Mouse (Mus musculus) intestine, embryonic 15.5 days (tissue): ENCODE measurements around the gene Tomm40l. TPM values are rescaled to one million over a fixed set of nuclear protein-coding genes. Genes with fewer than 3 reads are reported as not detected.
A peak's percentile ranks its signal among the peaks of the same experiment; 100 is the strongest.

Experiments
- ATAC-seq: fragments of 200-750 bp; cut with Nextera tagmentation; 2 replicates; pipeline ENCODE4 v1.8.0; 2017; ENCODE audit warnings: moderate TSS enrichment, moderate library complexity
- H3K27ac ChIP-seq: fragments of 300-500 bp; sonication (generic); 2 replicates; pipeline ENCODE4 v1.5.1; 2015; ENCODE audit warnings: mild to moderate bottlenecking, inconsistent platforms
- H3K27me3 ChIP-seq: fragments of 300-500 bp; sonication (generic); replicated peaks from 2 replicates; pipeline ENCODE4 v1.6.1; 2015; ENCODE audit warnings: inconsistent platforms
- H3K36me3 ChIP-seq: fragments of 300-500 bp; sonication (generic); 2 replicates; pipeline ENCODE4 v1.6.1; 2015; ENCODE audit warnings: inconsistent platforms
- H3K4me1 ChIP-seq: fragments of 300-500 bp; sonication (generic); replicated peaks from 2 replicates; pipeline ENCODE4 v1.6.1; 2015; ENCODE audit warnings: inconsistent platforms
- H3K4me2 ChIP-seq: fragments of 300-500 bp; sonication (generic); replicated peaks from 2 replicates; pipeline ENCODE4 v1.6.1; 2015; ENCODE audit warnings: mild to moderate bottlenecking, inconsistent platforms
- H3K4me3 ChIP-seq: fragments of 300-500 bp; sonication (generic); replicated peaks from 2 replicates; pipeline ENCODE4 v1.5.1; 2015; ENCODE audit warnings: inconsistent platforms
- H3K9ac ChIP-seq: fragments of 300-500 bp; sonication (generic); 2 replicates; pipeline ENCODE4 v1.6.1; 2015; ENCODE audit warnings: inconsistent platforms
- H3K9me3 ChIP-seq: fragments of 300-500 bp; sonication (generic); 2 replicates; pipeline ENCODE4 v1.6.1; 2016; ENCODE audit warnings: inconsistent platforms
- WGBS: fragments of 180-500 bp; shearing (Covaris S2); methylation state at CpG from one replicate; pipeline ENCODE4 v1.1.7; 2015; 5-methylcytosine and 5-hydroxymethylcytosine counted together
- polyA plus RNA-seq: library from polyadenylated mRNA; unstranded; fragments of >200 nt; fragmentation: Nextera tagmentation; extraction: Ambion mirVana; gene quantifications from 2 replicates; pipeline ENCODE4 v1.2.1, GENCODE M21; 2015

The Tomm40l gene
- polyA plus RNA-seq, 1 experiment from 2014 or later, result 31.4 TPM

DNA sequence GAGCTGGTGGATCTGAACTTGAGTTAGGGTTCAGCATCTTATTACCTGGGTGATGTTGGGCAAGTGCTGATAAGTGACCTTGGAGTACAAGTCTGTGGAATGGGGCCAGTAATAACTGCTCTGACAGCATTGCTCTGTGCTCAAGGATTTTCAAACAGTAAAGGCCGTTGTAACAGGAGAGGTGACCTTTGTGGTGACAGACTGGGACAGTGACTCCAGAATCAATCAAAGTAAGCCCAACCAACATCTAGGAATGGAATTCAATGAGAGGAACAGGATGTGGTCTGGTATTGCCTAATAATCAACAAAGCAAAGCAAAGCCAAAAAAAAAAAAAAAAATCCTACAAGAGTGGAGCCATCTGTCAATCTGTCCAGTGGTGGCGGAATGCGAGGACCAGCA lies 38.0 kb upstream of the Tomm40l start:
- H3K4me2 ChIP-seq, result no peak overlapping the region
- no peak overlapping the region for H3K4me3 ChIP-seq
- no peak overlapping the region for H3K9ac ChIP-seq
- no peak for ATAC-seq
- no peaks in the 10 kb centered on the region for H3K27me3 ChIP-seq
- H3K36me3 ChIP-seq, result peaks cover 5% of the 10 kb centered on the region; the same call in 1 of the 2 replicates
- no peaks in the 10 kb centered on the region for H3K9me3 ChIP-seq
- H3K27ac ChIP-seq, result no peak overlapping the region
- peaks cover 11% of the 10 kb centered on the region for H3K4me1 ChIP-seq
- 57% methylated on average over 3 of the region's 3 CpGs for WGBS

DNA sequence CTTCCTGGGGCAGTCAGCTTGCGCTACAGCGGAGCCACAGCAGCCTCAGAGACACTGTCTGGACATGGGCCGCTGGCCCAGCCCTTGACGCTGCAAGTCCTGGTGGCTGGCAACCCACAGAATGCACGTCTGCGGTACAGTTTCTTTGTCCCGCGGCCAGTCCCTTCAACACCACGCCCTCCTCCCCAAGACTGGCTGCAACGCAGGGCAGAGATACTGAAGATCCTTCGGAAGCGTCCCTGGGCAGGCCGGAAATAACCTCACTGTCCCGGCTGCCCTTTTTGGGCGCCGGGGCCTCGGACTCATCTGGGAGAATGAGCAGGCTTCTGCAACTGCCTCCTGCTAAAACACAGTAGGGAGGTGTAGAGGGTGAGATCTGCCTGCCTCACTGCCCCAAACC lies 36.6 kb upstream of the Tomm40l start:
- Histone ChIP-seq H3K4me1 (peaks cover 11% of the 10 kb centered on the region), H3K9me3 (no peaks in the 10 kb centered on the region), H3K4me2 (no peak overlapping the region), H3K27me3 (no peaks in the 10 kb centered on the region), H3K27ac (no peak overlapping the region), H3K4me3 (no peak overlapping the region), H3K9ac (no peak overlapping the region), H3K36me3 (peaks cover 5% of the 10 kb centered on the region; the same call in 1 of the 2 replicates)
- WGBS, result 79% methylated on average over 17 of the region's 17 CpGs
- no peak for ATAC-seq

DNA sequence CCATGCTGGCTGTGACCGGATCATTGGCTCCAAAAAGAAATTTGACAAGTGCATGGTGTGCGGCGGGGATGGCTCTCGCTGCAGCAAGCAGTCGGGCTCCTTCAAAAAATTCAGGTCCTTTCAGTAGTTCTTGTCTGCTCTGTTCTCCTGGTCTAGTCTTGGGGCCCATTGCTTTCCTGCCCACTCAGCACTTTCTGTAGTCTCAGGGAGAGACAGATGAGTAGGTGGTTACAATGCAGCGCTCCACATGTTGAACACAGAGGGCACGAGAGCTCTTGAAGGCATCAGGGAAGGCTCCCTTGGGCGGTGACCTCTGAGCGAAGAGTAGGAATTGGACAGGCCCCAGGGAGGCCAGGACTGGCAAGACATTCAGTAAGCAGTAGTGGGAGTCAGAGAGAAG lies 35.5 kb upstream of the Tomm40l start:
- ATAC-seq, result no peak
- Histone ChIP-seq H3K27me3 (no peaks in the 10 kb centered on the region), H3K9me3 (no peaks in the 10 kb centered on the region), H3K4me1 (peaks cover 9% of the 10 kb centered on the region), H3K4me3 (no peak overlapping the region), H3K36me3 (peaks cover 8% of the 10 kb centered on the region; the same call in 1 of the 2 replicates), H3K9ac (no peak overlapping the region), H3K4me2 (no peak overlapping the region), H3K27ac (no peak overlapping the region)
- 87% methylated on average over 9 of the region's 9 CpGs for WGBS

DNA sequence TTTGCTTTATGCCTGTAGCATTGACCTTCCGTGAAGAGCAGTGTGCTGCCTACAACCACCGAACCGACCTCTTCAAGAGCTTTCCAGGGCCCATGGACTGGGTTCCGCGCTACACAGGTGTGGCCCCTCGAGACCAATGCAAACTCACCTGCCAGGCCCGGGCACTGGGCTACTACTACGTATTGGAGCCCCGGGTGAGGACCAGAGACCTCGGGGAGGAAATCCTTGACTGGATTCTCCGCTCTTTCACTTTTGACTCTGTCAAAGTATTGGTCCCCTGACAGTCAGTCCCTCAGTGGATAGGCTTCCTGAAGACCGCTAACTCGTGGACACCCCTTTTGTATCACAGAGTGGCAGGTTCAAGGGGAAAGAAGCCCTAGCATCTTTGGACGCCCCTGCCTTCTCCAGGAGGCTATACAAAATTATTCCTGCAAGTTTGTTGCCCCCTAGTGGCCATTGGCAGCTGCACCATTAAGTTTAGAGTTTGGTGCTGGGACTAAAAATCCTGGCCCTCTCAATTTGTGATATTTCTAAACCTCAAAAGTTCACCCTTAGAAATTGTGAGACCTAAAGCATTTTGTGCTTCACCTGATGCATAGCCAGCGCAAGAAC lies 34.7 kb upstream of the Tomm40l start:
- peak; percentile 24; the same call in 1 of the 2 replicates for ATAC-seq
- Histone ChIP-seq H3K4me3 (no peak overlapping the region), H3K36me3 (peaks cover 8% of the 10 kb centered on the region; the same call in 1 of the 2 replicates), H3K4me1 (0 out of 2 replicates have a peak, but pooled peaks cover 8% of the 10 kb centered on the region), H3K4me2 (no peak overlapping the region), H3K9me3 (no peaks in the 10 kb centered on the region), H3K27ac (no peak overlapping the region), H3K9ac (no peak overlapping the region), H3K27me3 (no peaks in the 10 kb centered on the region)
- WGBS, result 61% methylated on average over 15 of the region's 15 CpGs

DNA sequence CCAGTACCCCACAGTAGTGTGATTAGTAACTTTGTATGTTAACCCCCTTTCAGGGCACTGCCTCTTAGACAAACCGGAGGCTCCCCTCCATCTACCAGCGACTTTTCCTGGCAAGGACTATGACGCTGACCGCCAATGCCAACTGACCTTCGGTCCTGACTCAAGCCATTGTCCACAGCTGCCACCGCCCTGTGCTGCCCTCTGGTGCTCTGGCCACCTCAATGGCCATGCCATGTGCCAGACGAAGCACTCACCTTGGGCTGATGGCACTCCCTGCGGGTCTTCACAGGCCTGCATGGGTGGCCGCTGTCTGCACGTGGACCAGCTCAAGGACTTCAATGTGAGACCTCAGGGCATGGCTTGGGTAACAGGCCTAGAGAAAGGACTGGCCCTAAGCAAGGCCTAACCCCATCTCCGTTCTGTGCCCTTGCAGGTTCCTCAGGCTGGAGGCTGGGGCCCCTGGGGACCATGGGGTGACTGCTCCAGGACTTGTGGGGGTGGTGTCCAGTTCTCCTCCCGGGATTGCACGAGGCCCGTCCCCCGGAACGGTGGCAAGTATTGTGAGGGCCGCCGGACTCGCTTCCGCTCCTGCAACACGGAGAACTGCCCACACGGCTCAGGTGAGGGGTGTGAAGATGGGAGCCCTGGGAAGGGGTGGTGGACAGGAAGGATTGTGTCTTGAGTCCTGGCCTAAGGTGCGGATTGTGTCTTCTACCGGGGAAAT lies 33.9 kb upstream of the Tomm40l start:
- Histone ChIP-seq H3K27me3 (no peaks in the 10 kb centered on the region), H3K27ac (no peak overlapping the region), H3K4me2 (no peak overlapping the region), H3K9me3 (no peaks in the 10 kb centered on the region), H3K4me1 (peaks cover 15% of the 10 kb centered on the region), H3K9ac (no peak overlapping the region), H3K4me3 (no peak overlapping the region), H3K36me3 (peaks cover 8% of the 10 kb centered on the region; the same call in 1 of the 2 replicates)
- ATAC-seq, result no peak
- 89% methylated on average over 24 of the region's 24 CpGs for WGBS

DNA sequence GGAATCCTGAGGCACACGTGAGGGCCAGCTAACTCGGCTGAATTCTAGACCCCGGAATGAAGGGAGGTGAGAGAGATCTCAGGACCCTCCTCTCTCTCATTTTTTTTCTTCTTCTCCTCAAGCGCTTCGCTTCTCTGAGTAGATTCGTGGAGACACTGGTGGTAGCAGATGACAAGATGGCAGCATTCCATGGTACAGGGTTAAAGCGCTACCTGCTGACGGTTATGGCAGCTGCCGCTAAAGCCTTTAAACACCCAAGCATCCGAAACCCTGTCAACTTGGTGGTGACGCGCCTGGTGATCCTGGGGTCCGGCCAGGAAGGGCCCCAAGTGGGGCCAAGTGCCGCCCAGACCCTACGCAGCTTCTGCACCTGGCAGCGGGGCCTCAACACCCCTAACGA lies 30.1 kb upstream of the Tomm40l start:
- H3K36me3 ChIP-seq, result 0 out of 2 replicates have a peak, but pooled peaks cover 3% of the 10 kb centered on the region
- peak overlapping the region; percentile 39 for H3K9ac ChIP-seq
- H3K4me3 ChIP-seq, result peak overlapping the region; percentile 35; the same call in 1 of the 2 replicates
- no peaks in the 10 kb centered on the region for H3K9me3 ChIP-seq
- WGBS, result 58% methylated on average over 17 of the region's 17 CpGs
- 0 out of 2 replicates have a peak, but pooled peaks cover 4% of the 10 kb centered on the region for H3K27me3 ChIP-seq
- peaks cover 40% of the 10 kb centered on the region for H3K4me1 ChIP-seq
- H3K4me2 ChIP-seq, result peak overlapping the region; percentile 64
- peak overlapping the region; percentile 83 for H3K27ac ChIP-seq
- no peak for ATAC-seq

DNA sequence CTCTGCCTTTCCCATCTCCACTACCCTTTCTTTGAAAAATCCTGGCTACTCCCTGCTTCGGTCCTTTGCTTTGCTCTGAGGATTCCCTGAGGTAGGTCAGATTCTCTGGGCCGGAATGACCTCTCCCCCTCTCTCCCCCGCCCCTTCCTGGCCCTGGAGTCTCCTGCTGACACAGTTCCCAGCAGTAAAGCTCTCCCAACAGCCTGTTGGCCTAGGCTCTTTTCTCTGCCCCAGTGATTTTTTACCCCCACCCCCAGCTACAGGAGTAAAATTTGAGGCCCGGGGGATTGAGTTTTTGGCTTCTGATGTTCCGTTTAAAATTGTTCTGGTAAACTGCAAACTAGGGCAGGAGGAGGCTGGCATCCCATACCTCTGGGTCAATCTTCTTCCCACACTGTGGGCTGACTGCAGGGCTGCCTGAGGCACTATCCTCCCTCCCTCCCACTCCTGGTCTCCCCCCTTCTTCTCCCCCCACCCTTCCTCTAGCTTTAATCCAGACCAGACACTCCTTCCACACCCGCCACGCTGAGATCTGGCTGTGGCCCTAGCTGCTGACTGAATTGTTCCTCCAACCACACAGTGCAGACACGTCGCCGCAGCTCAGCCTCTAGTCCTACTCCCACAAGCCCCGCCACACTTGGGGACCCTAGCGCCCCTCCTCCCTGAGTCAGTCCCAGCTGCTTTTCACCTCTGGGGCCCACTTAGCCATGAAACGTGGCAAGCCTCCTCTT lies 29.4 kb upstream of the Tomm40l start:
- Histone ChIP-seq H3K9ac (peak overlapping the region; percentile 39), H3K36me3 (0 out of 2 replicates have a peak, but pooled peaks cover 3% of the 10 kb centered on the region), H3K27me3 (0 out of 2 replicates have a peak, but pooled peaks cover 4% of the 10 kb centered on the region), H3K27ac (peak overlapping the region; percentile 83), H3K4me3 (peak overlapping the region; percentile 35), H3K4me2 (peak overlapping the region; percentile 64), H3K4me1 (peaks cover 41% of the 10 kb centered on the region), H3K9me3 (no peaks in the 10 kb centered on the region)
- WGBS, result 16% methylated on average over 13 of the region's 13 CpGs
- ATAC-seq, result peak; percentile 11; the same call in 1 of the 2 replicates

DNA sequence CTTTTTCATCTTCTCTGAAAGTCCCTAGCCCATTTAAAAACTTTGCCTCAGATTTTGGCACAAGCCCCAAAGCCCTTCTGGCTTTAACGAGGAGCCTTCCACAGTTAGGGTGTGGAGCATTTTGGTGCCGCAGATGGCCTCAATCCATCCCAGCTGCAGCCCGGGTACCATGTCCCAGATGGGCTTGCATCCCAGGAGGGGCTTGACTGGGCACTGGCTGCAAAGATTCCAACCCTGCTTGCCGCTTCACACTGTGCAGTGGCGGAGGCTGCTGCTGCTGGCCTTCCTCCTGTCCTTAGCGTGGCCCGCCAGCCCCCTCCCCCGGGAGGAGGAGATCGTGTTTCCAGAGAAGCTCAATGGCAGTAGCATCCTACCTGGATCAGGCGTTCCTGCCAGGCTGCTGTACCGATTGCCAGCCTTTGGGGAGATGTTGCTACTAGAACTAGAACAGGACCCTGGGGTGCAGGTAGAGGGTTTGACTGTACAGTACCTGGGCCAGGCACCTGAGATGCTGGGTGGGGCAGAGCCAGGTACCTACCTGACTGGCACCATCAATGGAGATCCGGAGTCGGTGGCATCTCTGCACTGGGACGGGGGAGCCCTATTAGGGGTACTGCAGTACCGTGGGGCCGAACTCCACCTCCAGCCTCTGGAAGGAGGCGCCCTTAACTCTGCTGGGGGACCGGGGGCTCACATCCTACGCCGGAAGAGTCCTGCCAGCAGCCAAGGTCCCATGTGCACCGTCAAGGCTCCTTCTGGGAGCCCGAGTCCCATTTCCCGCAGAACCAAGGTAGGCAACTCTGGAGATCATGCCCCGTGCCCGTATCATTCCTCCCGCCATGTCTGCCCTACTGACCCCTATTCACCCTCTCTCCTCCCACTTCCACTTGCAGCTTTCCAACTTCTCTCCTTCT lies 28.6 kb upstream of the Tomm40l start, which contains the start of gene Ndufs2:
Gene Ndufs2 (minus strand): TSS at position 709 of the 914 bp plus-strand sequence.
- peaks cover 46% of the 10 kb centered on the region for H3K4me1 ChIP-seq
- ATAC-seq, result no peak
- peak within 1 kb of the TSS; percentile 64 for H3K4me2 ChIP-seq
- peak within 1 kb of the TSS; percentile 83 for H3K27ac ChIP-seq
- no peaks in the 10 kb centered on the region for H3K9me3 ChIP-seq
- H3K36me3 ChIP-seq, result 0 out of 2 replicates have a peak, but pooled peaks cover 3% of the 10 kb centered on the region
- H3K4me3 ChIP-seq, result peak within 1 kb of the TSS; percentile 35
- peak within 1 kb of the TSS; percentile 39 for H3K9ac ChIP-seq
- WGBS, result 32% methylated on average over 26 of the region's 26 CpGs
- H3K27me3 ChIP-seq, result 0 out of 2 replicates have a peak, but pooled peaks cover 4% of the 10 kb centered on the region

DNA sequence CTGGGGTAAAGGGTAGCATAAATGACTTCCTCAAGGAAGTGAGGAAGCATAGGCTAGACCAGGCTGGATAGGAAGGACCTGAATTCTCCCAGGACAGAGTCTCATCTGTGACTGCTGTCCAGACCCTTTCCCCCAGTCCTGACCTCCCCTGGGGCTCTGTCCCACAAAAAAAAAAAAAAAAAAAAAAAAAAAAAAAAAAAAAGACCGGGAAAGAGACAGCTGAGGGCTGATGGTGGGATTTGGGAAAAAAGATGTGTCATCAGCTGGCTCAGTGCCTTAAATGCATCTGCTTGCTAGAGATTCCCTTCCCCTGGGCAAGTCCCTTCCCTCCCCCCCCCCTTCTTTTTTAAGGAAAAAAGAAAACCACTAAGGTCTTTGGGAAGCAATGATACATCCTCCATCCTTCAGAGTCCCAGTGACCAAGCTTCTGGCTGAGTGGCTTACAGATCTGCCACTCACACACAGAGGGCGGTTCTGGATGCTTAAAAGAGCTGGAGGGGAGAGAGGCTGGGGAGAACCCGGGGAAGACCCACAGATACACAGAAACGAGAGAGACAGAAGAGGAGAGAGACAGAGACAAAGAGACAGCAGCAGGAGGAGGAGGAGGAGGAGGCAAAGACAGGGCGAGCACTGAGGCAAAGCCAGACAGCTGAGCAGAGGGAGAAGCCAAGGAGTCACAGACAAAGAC lies 27.7 kb upstream of the Tomm40l start, which contains the start of gene Adamts4:
Gene Adamts4 (plus strand): TSS at position 509 of the 688 bp plus-strand sequence.
- Histone ChIP-seq H3K4me3 (peak within 1 kb of the TSS; percentile 35), H3K27me3 (0 out of 2 replicates have a peak, but pooled peaks cover 4% of the 10 kb centered on the region), H3K36me3 (0 out of 2 replicates have a peak, but pooled peaks cover 3% of the 10 kb centered on the region), H3K9ac (peak within 1 kb of the TSS; percentile 39), H3K4me1 (peaks cover 50% of the 10 kb centered on the region), H3K9me3 (no peaks in the 10 kb centered on the region), H3K27ac (peak within 1 kb of the TSS; percentile 83), H3K4me2 (peak within 1 kb of the TSS; percentile 64)
- ATAC-seq, result no peak
- 18% methylated on average over 5 of the region's 5 CpGs for WGBS

DNA sequence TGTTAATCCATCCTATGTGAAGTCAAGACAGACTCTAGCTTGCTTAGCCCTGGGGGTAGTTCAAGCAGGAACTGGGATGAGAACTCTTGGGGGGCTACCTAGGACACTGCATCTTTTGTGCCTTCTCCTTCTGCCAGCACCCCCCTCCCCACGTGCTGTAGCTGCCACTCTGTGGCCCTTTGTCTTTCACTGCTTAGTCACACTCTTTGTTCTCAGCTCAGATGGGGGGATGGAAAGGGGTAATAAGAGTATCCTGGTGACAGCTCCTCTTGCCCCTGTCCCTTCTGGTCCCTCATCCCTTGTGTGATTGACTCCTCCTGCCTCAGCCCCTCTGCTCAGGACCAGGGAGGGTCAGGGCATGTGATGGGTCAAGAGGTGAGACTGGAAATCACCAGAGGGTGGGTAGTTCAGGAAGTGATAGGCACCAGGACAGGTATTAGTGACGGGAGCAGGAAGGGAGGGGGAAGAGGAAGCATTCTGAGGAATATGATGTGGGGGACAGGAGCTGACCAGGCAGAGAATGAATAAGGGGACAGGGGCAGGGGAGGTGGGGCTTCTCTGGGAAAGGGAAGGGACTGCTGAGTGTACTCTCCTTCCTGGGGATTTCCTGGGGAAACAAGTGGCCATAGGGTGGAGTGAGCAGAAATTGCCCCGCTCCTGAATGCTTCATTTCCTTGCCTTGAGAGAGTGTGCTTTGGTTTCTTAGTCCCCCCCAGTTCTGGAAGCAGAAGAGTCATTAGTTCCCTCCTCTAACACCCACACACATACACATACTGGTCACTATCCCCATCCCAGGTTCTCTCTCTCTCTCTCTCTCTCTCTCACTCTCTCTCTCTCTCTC lies 26.3 kb upstream of the Tomm40l start:
- 52% methylated on average over 3 of the region's 3 CpGs for WGBS
- no peak for ATAC-seq
- Histone ChIP-seq H3K9me3 (no peaks in the 10 kb centered on the region), H3K4me1 (peaks cover 50% of the 10 kb centered on the region), H3K27ac (peak overlapping the region; percentile 86), H3K4me2 (no peak overlapping the region; the same call in none of the 2 replicates), H3K9ac (no peak overlapping the region), H3K27me3 (0 out of 2 replicates have a peak, but pooled peaks cover 4% of the 10 kb centered on the region), H3K36me3 (0 out of 2 replicates have a peak, but pooled peaks cover 2% of the 10 kb centered on the region), H3K4me3 (no peak overlapping the region)
